Mouse (Mus musculus) myocyte (in vitro differentiated cells): ENCODE measurements at regions not wholly inside any gene's neighbourhood (a gene's known extent, or its start where the extent isn't known, plus 50 kb on each side); places are given as distances from the start of the nearest gene placed in this dataset.

Experiments used
- H3K27me3 ChIP-seq: one replicate; pipeline ENCODE4 v1.6.1; 2011; ENCODE audit not compliant: control insufficient read depth, insufficient read depth, insufficient read length
- H3K36me3 ChIP-seq: one replicate; pipeline ENCODE4 v1.6.1; 2011; ENCODE audit not compliant: control insufficient read depth, insufficient read depth
- H3K4me2 ChIP-seq: one replicate; pipeline ENCODE4 v1.6.1; 2011; ENCODE audit warnings: low read depth, control low read depth
- H3K4me3 ChIP-seq: one replicate; pipeline ENCODE4 v1.5.1; 2011; ENCODE audit warnings: mild to moderate bottlenecking, control low read depth, moderate library complexity
- H3K79me2 ChIP-seq: one replicate; pipeline ENCODE4 v1.6.1; 2011; ENCODE audit not compliant: control insufficient read depth, insufficient read depth
- H3ac ChIP-seq: one replicate; pipeline ENCODE4 v1.6.1; 2011; ENCODE audit not compliant: control insufficient read depth, insufficient read length
- CEBPB ChIP-seq: IDR thresholded peaks from 2 replicates; pipeline ENCODE4 v1.6.1; 2011; ENCODE audit warnings: mild to moderate bottlenecking, moderate library complexity; ENCODE audit not compliant: poor library complexity, insufficient read depth, severe bottlenecking
- E2F4 ChIP-seq: IDR thresholded peaks from one replicate; pipeline ENCODE4 v1.6.1; 2011; ENCODE audit warnings: mild to moderate bottlenecking, control low read depth, moderate library complexity; ENCODE audit not compliant: insufficient read depth
- MAX ChIP-seq: IDR thresholded peaks from one replicate; pipeline ENCODE4 v1.6.1; 2011; ENCODE audit warnings: low read depth, mild to moderate bottlenecking, control low read depth
- MYOD1 ChIP-seq, 3 experiments: IDR thresholded peaks; one replicate each; pipeline ENCODE4 v1.6.1; 2011; ENCODE audit warnings: control low read depth in 2 of 3, low read depth in 2 of 3, mild to moderate bottlenecking in 2 of 3, moderate library complexity in 1 of 3; ENCODE audit not compliant: insufficient read length in 2 of 3, control insufficient read depth in 1 of 3
- MYOG ChIP-seq, 3 experiments: IDR thresholded peaks; one replicate each; pipeline ENCODE4 v1.6.1; 2011; ENCODE audit warnings: control low read depth in 2 of 3, low read depth in 2 of 3, mild to moderate bottlenecking in 2 of 3; ENCODE audit not compliant: insufficient read length in 2 of 3, control insufficient read depth in 1 of 3, insufficient read depth in 1 of 3
- POLR2A ChIP-seq: IDR thresholded peaks from one replicate; pipeline ENCODE4 v1.6.1; 2011; ENCODE audit warnings: low read depth, mild to moderate bottlenecking, control low read depth, moderate library complexity; ENCODE audit not compliant: insufficient read length
- POLR2AphosphoS2 ChIP-seq: IDR thresholded peaks from one replicate; pipeline ENCODE4 v1.6.1; 2011; ENCODE audit warnings: low read depth, control low read depth; ENCODE audit not compliant: insufficient read length
- REST ChIP-seq: IDR thresholded peaks from one replicate; pipeline ENCODE4 v1.6.1; 2011; ENCODE audit warnings: mild to moderate bottlenecking, control low read depth, moderate library complexity; ENCODE audit not compliant: insufficient read depth, insufficient read length
- SRF ChIP-seq: IDR thresholded peaks from one replicate; pipeline ENCODE4 v1.6.1; 2011; ENCODE audit warnings: low read depth; ENCODE audit not compliant: control insufficient read depth, insufficient read length
- TCF12 ChIP-seq: IDR thresholded peaks from one replicate; pipeline ENCODE4 v1.6.1; 2011; ENCODE audit warnings: mild to moderate bottlenecking, control low read depth; ENCODE audit not compliant: poor library complexity, insufficient read depth, severe bottlenecking
- TCF3 ChIP-seq: IDR thresholded peaks from one replicate; pipeline ENCODE4 v1.6.1; 2011; ENCODE audit warnings: low read depth, control low read depth; ENCODE audit not compliant: insufficient read length
- USF1 ChIP-seq: IDR thresholded peaks from one replicate; pipeline ENCODE4 v1.6.1; 2011; ENCODE audit warnings: low read depth, mild to moderate bottlenecking, control low read depth, moderate library complexity

GRCm38 (mm10) chr10:123800067-123800691 lies 536.4 kb downstream of the Fam19a2 start:
- Histone ChIP-seq H3ac (no peak overlapping the region), H3K79me2 (no peaks in the 10 kb centered on the region), H3K36me3 (no peaks in the 10 kb centered on the region), H3K27me3 (no peaks in the 10 kb centered on the region), H3K4me3 (no peak overlapping the region), H3K4me2 (no peak overlapping the region)
- TF ChIP-seq TCF12 (no peak), MAX (no peak), POLR2A (no peak), POLR2AphosphoS2 (no peak), CEBPB (no peak), USF1 (no peak)

GRCm38 (mm10) chr10:123800692-123801528 lies 537.1 kb downstream of the Fam19a2 start:
- TF ChIP-seq USF1 = no peak
- TF ChIP-seq SRF = no peak
- no peak for TF ChIP-seq REST
- no peak for TF ChIP-seq MYOD1 (IDR thresholded peaks at IDR 0.05; ENCODE audit: control insufficient read depth in 1 of 3, insufficient read length in 2 of 3, low read depth in 2 of 3)
- no peak for TF ChIP-seq TCF12
- TF ChIP-seq E2F4 = no peak
- TF ChIP-seq TCF3 = no peak
- no peak for TF ChIP-seq POLR2AphosphoS2
- TF ChIP-seq MYOG (IDR thresholded peaks at IDR 0.05; ENCODE audit: control insufficient read depth in 1 of 3, insufficient read depth in 1 of 3, insufficient read length in 2 of 3, low read depth in 2 of 3) = no peak
- no peak for TF ChIP-seq MAX
- no peak for TF ChIP-seq POLR2A
- no peak for TF ChIP-seq CEBPB
- Histone ChIP-seq H3K4me2 (no peak overlapping the region), H3K4me3 (no peak overlapping the region), H3ac (no peak overlapping the region), H3K36me3 (no peaks in the 10 kb centered on the region), H3K79me2 (no peaks in the 10 kb centered on the region), H3K27me3 (no peaks in the 10 kb centered on the region)

- Histone ChIP-seq H3ac (no peak overlapping the region), H3K4me2 (no peak overlapping the region), H3K4me3 (no peak overlapping the region), H3K36me3 (no peaks in the 10 kb centered on the region), H3K79me2 (no peaks in the 10 kb centered on the region), H3K27me3 (no peaks in the 10 kb centered on the region)
- no peak for TF ChIP-seq TCF3
- TF ChIP-seq POLR2AphosphoS2 = no peak
Observed at GRCm38 (mm10) chr10:123810882-123811281, 547.1 kb downstream of the Fam19a2 start.

- H3ac ChIP-seq = no peak overlapping the region
- no peak for TF ChIP-seq POLR2A
- TF ChIP-seq POLR2AphosphoS2 = no peak
- no peak for TF ChIP-seq USF1
- no peak for TF ChIP-seq SRF
- TF ChIP-seq TCF3 = no peak
- TF ChIP-seq E2F4 = no peak
- TF ChIP-seq MYOG (IDR thresholded peaks at IDR 0.05; ENCODE audit: control insufficient read depth in 1 of 3, insufficient read depth in 1 of 3, insufficient read length in 2 of 3, low read depth in 2 of 3) = no peak
- no peak for TF ChIP-seq MAX
- no peak for TF ChIP-seq CEBPB
- no peak for TF ChIP-seq TCF12
- no peak for TF ChIP-seq MYOD1 (IDR thresholded peaks at IDR 0.05; ENCODE audit: control insufficient read depth in 1 of 3, insufficient read length in 2 of 3, low read depth in 2 of 3)
- no peak for TF ChIP-seq REST
- no peak overlapping the region for H3K4me3 ChIP-seq
- no peaks in the 10 kb centered on the region for H3K36me3 ChIP-seq
- H3K4me2 ChIP-seq = no peak overlapping the region
- no peaks in the 10 kb centered on the region for H3K27me3 ChIP-seq
- no peaks in the 10 kb centered on the region for H3K79me2 ChIP-seq
Observed at GRCm38 (mm10) chr10:123813142-123813541, 549.3 kb downstream of the Fam19a2 start.

GRCm38 (mm10) chr10:123840061-123840751 lies 576.4 kb downstream of the Fam19a2 start:
- Histone ChIP-seq H3K27me3 (no peaks in the 10 kb centered on the region), H3ac (no peak overlapping the region), H3K79me2 (no peaks in the 10 kb centered on the region), H3K4me3 (no peak overlapping the region), H3K36me3 (no peaks in the 10 kb centered on the region), H3K4me2 (no peak overlapping the region)
- TF ChIP-seq MYOG (IDR thresholded peaks at IDR 0.05; ENCODE audit: control insufficient read depth in 1 of 3, insufficient read depth in 1 of 3, insufficient read length in 2 of 3, low read depth in 2 of 3) = no peak
- no peak for TF ChIP-seq MAX
- TF ChIP-seq CEBPB = no peak
- no peak for TF ChIP-seq TCF3
- no peak for TF ChIP-seq TCF12
- TF ChIP-seq POLR2AphosphoS2 = no peak
- TF ChIP-seq E2F4 = no peak
- TF ChIP-seq POLR2A = no peak
